Mouse (Mus musculus) regulatory T cell (primary cell): ENCODE data around the gene Ube2j2.

ENCODE experiments used
- in situ Hi-C: fragments of 300-600 bp; cut with MboI, MseI; formaldehyde crosslinking; loops from one replicate; pipeline ENCODE4 v1.15.1; 2025; ENCODE audit warnings: high pct_unique_total_duplicates

Ube2j2 gene

DNA sequence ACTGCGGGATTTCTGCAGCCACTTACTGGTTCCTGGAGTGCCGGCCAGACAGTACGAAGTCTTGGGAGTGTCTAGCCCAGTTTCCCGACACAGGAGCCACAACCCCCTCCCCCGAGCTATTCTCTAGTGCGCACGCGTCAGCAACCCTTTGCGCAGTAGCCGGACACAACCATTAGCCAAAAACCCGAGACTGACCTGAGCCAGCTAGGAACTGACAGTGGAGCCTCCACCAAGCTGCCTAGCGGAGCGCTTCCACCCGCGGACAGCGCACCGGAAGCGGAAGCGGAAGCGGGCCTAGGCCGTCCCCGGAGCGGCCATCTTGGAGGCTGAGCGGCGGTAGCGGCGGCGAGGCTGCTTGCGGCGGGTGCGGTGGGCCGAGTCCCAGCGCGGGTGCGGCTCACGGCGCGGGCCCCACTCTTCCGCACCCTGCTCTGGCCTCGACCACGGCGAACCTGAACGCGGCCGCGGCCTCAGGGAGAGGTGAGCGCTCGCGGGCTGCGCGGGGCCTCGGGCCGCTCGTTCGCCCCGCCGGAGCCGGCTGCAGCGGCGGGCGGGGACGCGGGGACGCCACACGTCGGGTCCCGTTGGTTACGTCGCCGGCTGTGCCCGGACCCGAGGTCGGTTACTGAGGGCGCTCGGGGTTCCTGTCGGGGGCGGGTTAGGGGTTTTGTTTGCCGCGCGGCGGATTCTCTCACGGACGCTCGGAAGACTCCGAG lies at the start of gene Ube2j2:
TSS of gene Ube2j2 (plus strand) at position 298 of the 716 bp plus-strand sequence.
- in situ Hi-C loops = loop anchor here (5.0 kb wide), 1 partner anchor 51 kb away; the partner anchor contains the start of genes Acap3 and Pusl1

GRCm38 (mm10) chr4:155894311-155894881 lies 49.2 kb upstream of the Ube2j2 start:
- in situ Hi-C loops = loop anchor here (5.0 kb wide), 1 partner anchor 48 kb away; the partner anchor contains the start of gene Ube2j2

DNA sequence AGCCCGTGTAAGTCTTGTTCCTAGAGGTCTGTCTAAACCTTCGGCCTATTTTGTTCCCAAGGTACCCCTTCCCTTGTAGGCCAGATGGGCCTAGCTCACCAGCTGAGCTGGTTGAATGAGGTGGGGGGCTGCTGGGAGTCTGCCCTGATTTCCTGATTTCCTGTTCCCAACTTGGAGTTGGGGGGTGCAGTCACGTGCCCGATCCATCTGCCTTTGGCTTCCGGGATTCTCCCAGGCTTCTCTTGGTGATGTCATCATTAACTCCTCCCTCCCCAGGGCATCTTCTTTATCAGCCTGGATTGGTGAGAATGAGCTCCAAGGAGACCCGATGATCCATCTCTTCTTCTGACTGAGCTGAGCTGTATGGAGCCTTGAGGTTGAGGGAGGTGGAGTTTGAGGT lies 48.4 kb upstream of the Ube2j2 start:
- in situ Hi-C loops = no loop called here

DNA sequence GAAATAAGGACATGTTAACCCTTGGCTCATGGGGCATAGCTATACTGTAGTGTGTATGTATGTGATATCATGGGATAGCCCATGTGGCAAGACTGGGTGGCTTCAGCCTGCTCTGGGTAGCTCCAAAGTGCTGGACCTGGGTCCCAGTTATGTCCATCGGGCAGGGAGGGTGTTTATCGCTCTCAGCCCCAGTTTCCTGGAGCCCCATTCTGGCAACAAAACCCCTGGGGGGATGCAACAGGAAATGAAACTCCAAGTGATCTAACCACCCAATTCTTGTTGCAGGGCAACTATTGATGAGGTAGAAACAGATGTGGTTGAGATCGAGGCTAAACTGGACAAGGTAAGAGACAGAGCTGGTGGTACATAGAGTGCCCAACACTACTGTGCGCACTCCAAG lies 47.8 kb upstream of the Ube2j2 start:
- in situ Hi-C loops = no loop called here

DNA sequence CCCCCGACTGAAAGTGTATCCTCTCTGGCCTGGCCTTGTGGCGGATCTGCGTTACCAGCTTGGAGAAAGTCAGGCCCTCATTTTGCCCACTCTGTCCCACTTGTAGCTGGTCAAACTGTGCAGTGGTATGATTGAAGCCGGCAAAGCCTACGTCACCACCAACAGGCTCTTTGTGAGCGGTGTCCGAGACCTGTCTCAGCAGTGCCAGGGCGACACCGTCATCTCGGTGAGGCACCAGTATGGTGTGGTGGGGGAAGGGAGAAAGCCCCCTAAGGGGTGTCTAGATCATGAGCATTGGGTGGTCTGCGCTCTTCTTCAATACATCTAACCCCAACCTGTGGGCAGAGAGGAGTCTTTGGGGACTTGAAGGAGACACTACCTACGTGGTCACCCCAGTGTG lies 47.2 kb upstream of the Ube2j2 start:
- in situ Hi-C loops = no loop called here

DNA sequence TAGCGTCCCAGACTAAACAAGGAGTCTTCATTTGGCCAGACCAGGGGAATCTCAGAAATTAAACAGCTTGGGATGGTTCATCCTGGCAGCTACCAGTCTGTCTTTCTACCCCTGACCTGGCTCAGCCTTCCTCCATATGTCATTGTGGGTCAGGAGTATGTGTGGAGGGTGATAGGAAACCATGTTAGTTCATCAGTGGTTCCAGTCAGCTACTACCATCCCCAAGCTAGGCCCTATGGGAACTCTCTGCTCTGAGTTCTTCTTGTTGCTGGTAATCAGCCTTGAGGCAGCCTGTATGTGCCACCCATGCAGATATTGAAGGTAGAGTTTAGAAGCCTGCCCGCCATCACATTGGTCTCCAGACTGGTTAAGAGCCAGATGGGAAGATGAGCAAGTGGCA lies 45.3 kb upstream of the Ube2j2 start:
- in situ Hi-C loops = no loop called here

GRCm38 (mm10) chr4:155899355-155899754 lies 44.3 kb upstream of the Ube2j2 start:
- in situ Hi-C loops = no loop called here

- in situ Hi-C loops = no loop called here
Observed at GRCm38 (mm10) chr4:155901205-155901604, 42.4 kb upstream of the Ube2j2 start.

DNA sequence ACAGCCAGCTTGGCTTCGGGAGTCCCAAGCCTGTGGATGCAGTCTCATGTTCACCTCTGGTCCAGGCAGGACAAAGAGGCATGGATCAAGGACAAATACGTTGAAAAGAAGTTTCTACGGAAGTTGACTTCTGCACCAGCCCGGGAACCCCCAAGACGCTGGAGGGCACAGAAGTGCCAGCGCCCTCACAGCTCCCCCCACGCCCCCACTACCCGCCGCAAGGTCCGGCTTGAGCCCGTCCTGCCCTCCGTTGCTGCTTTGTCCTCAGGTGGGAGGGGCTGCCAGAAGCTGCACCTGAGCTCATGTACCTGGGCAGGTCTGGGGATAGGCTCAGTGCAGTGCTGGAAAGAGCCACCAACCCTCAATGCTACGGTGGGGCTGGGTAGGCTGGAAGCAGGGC lies 40.4 kb upstream of the Ube2j2 start:
- in situ Hi-C loops = no loop called here

DNA sequence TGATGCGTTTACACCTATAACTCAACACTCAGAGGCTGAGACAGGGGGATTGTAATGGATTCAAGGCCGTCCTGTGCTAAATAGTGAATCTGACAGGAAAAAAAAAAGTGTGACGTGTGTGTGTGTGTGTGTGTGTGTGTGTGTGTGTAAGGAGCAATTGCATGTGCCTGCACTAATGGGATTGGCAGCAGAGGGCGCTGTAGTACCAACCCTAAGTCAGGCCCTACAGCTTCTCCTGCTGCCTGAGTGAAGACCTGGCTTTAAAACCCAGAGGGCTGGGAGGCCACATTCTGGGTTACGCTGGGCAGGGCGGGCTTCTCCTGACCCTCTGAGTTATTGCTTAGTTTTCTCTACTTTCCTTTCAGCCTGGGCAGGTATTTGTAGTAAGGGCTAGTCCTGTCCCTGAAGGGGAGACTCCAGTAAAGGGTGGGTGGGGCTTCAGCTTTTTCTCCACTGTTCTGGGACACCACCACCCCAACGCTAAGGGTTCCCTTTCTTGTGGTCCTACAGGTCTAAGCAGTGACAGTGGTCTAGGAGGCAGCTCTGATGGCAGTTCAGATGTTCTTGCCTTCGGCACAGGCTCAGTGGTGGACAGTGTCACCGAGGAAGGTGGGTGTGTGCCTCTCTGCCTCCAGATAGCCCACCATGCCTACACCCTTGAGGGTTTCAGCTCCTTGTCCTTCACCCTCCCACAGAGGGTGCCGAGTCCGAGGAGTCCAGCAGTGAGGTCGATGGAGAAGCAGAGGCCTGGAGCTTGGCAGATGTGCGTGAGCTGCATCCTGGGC lies 39.1 kb upstream of the Ube2j2 start:
- in situ Hi-C loops = no loop called here

DNA sequence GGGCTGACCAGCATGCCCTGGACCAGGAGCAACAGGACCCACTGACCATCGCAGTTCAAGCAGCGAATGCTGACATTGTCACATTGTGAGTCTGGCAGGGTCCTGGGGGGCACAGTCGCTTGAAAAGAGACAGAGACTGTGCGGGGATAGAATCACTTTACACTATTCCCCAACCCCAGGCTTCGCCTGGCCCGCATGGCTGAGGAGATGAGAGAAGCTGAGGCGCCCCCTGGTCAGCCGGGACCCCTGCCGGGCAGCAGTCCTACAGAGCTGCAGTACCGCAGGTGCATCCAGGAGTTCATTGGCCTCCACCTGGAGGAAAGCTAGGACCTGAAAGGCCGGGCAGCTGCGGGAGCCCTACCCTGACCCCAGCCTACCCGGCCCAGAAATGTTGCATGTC lies 38.0 kb upstream of the Ube2j2 start:
- in situ Hi-C loops = no loop called here

GRCm38 (mm10) chr4:155906125-155906524 lies 37.5 kb upstream of the Ube2j2 start:
- in situ Hi-C loops = no loop called here

GRCm38 (mm10) chr4:155907003-155907402 lies 36.6 kb upstream of the Ube2j2 start:
- in situ Hi-C loops = no loop called here

DNA sequence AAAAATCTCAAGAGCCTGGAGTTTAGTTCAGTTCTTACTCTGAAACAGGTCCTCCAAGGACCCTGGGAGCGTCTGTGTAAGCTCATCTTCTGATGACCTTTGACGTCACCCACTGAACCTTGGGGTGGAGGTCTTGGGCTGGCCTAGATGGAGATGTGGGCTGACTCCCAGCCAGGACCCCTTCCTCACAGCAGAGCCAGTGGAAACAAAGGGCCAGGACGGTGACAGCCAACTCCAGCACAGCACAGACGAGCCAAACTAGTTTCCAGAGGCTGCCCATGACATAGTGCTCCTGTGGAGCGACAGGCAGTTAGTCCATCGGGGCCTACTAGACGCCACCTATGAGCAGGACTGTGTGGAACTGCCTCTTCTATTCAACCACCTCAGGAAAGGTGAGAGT lies 35.4 kb upstream of the Ube2j2 start:
- in situ Hi-C loops = no loop called here

GRCm38 (mm10) chr4:155908751-155909150 lies 34.9 kb upstream of the Ube2j2 start:
- in situ Hi-C loops = no loop called here

- in situ Hi-C loops = no loop called here
Observed at GRCm38 (mm10) chr4:155932031-155932430, 11.6 kb upstream of the Ube2j2 start.

- in situ Hi-C loops = loop anchor here (5.0 kb wide), 1 partner anchor 51 kb away; the partner anchor contains the start of genes Acap3 and Pusl1
Observed at GRCm38 (mm10) chr4:155943049-155943452, 580 bp upstream of the Ube2j2 start.

GRCm38 (mm10) chr4:155944271-155944670 lies 640 bp downstream of the Ube2j2 start:
- in situ Hi-C loops = loop anchor here (5.0 kb wide), 1 partner anchor 52 kb away; the partner anchor contains the start of genes Acap3 and Pusl1

DNA sequence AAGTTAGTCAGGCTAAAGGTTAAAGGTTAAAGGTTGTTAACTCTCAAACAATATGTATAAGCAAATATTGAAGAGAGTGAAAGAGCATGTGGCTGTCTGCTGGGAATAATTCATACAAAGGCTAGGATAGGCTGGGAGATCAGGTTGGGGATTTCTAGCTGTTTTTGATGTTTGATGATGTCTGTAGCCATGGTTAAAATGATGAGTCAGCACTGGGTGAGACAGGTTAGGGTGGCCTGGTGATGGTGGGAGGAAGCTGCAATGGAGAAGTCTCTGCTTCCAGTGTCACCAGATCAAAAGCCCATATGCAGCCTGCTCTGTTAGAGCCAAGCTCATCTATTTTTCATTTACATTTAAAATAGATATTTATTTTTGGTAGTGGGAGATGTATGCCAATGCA lies 3.5 kb downstream of the Ube2j2 start:
- in situ Hi-C loops = no loop called here

DNA sequence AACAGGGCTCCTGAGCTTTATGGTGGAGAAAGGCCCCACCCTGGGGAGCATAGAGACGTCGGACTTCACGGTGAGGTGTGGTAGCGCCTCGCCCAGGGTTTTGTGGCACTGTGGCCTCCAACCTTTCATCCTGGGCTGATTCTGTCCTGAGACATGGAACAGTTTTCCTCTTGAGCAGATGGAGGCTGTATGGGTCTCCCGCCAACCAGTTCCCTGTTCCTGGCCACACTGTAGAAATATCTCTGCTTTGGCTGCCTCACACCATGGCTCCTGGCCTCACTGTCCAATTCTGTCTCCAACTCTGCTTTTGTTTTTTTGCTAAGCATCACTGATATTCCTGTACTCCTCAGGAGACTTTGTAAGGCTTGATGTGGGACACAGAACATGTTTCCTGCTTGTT lies 11.9 kb downstream of the Ube2j2 start:
- in situ Hi-C loops = no loop called here

- in situ Hi-C loops = no loop called here
Observed at GRCm38 (mm10) chr4:155959275-155959674, 15.6 kb downstream of the Ube2j2 start.

DNA sequence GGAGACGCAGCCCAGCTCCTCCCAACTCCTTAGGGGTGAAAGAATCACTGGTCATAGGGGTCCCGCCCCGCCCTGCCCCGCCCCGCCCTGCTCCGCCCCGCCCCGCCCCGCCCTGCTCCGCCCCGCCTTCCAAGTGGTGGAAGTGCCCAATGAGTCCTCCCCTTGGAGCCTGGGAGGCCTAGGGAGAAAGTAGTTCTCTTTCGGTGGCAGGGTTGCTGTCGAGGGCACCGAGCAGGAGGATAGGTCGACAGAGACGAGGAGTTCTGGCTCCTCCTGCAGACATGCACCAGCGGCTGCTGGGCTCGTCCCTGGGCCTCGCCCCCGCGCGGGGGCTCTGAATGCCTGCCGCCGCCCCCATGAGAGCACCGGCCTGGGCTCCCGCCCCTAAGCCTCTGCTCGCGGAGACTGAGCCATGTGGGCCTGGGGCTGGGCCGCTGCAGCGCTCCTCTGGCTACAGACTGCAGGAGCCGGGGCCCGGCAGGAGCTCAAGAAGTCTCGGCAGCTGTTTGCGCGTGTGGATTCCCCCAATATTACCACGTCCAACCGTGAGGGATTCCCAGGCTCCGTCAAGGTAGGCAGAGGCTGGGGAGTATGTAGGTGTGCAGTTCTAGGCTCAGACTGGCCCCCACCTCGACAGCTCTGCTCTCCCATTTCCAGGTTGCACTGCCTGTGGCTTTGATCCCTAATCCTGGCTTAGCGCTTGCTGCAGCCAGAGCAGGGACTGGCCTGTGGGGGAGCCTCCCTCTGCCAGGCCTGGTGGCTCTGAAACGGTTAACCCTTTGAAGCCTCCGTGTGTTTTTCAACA lies 18.7 kb downstream of the Ube2j2 start, which contains the start of gene C1qtnf12:
TSS of gene C1qtnf12 (plus strand) at position 152 of the 805 bp plus-strand sequence.
- in situ Hi-C loops = no loop called here
